Mouse (Mus musculus) cerebellum, adult 18-20 months (tissue): ENCODE measurements at regions not wholly inside any gene's neighbourhood (a gene's known extent, or its start where the extent isn't known, plus 50 kb on each side); places are given as distances from the start of the nearest gene placed in this dataset.
"Not testable (repeated sequence)": the region's sequence is repeated elsewhere in the genome, so short reads cannot be mapped to it uniquely, and the experiment has no call there.

Experiments used
- DNase-seq, 2 experiments: peaks; one replicate each; pipeline ENCODE4 v3.0.0; 2021

- no peak for DNase-seq
These were observed 580.5 kb upstream of the Igfbp3 start for GRCm38 (mm10) chr11:7794206-7794605.

- DNase-seq = no peak
These were observed 566.9 kb upstream of the Igfbp3 start for GRCm38 (mm10) chr11:7780476-7781112.

GRCm38 (mm10) chr11:7775361-7775760 is 561.6 kb upstream of the Igfbp3 start:
- not testable (repeated sequence) for DNase-seq

GRCm38 (mm10) chr11:7765303-7765702 is 551.6 kb upstream of the Igfbp3 start:
- DNase-seq = no peak

- DNase-seq = no peak
These were observed 545.2 kb upstream of the Igfbp3 start for GRCm38 (mm10) chr11:7758862-7759467.
